Mouse (Mus musculus) cerebellum, adult 2 months (tissue): ENCODE measurements around the gene Rbm28. TPM values are rescaled to one million over a fixed set of nuclear protein-coding genes. Genes with fewer than 3 reads are reported as not detected.

Source experiments
- DNase-seq, 2 experiments: peaks; one replicate each; pipeline ENCODE4 v3.0.0; 2021
- H3K27ac ChIP-seq: fragments of 200-500 bp; 2 replicates; pipeline ENCODE4 v1.5.1; 2012; ENCODE audit warnings: low read length, control low read depth, inconsistent platforms; ENCODE audit not compliant: insufficient read depth
- H3K27me3 ChIP-seq: fragments of 200-500 bp; 2 replicates; pipeline ENCODE4 v1.6.1; 2012; ENCODE audit warnings: inconsistent platforms, mild to moderate bottlenecking, low read length, moderate library complexity; ENCODE audit not compliant: control insufficient read depth, insufficient read depth
- H3K4me1 ChIP-seq: fragments of 200-500 bp; 2 replicates; pipeline ENCODE4 v1.6.1; 2011; ENCODE audit warnings: low read length; ENCODE audit not compliant: control insufficient read depth, insufficient read depth
- H3K4me3 ChIP-seq: fragments of 200-500 bp; replicated peaks from 2 replicates; pipeline ENCODE3; 2011; ENCODE audit warnings: mild to moderate bottlenecking, low read depth, low read length, control low read depth; ENCODE audit not compliant: insufficient read depth
- CTCF ChIP-seq: fragments of 200-500 bp; IDR thresholded peaks from 2 replicates; pipeline ENCODE4 v1.5.1; 2011; ENCODE audit warnings: low read depth, mild to moderate bottlenecking, control low read depth, low read length, moderate library complexity, borderline replicate concordance; ENCODE audit not compliant: insufficient read depth
- POLR2A ChIP-seq: fragments of 200-500 bp; IDR thresholded peaks from 2 replicates; pipeline ENCODE4 v1.6.1; 2011; ENCODE audit warnings: low read length, control low read depth, borderline replicate concordance; ENCODE audit not compliant: insufficient read depth
- WGBS: fragments of 180-500 bp; shearing (Covaris S2); methylation state at CpG from one replicate; pipeline ENCODE4 v1.1.7; 2018; 5-methylcytosine and 5-hydroxymethylcytosine counted together
- polyA plus RNA-seq: library from polyadenylated mRNA; depleted of rRNA; stranded (reverse); fragments of >200 nt; gene quantifications from 2 replicates; pipeline ENCODE4 v1.2.3, GENCODE M21; 2012

The Rbm28 gene
- polyA plus RNA-seq, 1 experiment: 44.2 TPM

DNA sequence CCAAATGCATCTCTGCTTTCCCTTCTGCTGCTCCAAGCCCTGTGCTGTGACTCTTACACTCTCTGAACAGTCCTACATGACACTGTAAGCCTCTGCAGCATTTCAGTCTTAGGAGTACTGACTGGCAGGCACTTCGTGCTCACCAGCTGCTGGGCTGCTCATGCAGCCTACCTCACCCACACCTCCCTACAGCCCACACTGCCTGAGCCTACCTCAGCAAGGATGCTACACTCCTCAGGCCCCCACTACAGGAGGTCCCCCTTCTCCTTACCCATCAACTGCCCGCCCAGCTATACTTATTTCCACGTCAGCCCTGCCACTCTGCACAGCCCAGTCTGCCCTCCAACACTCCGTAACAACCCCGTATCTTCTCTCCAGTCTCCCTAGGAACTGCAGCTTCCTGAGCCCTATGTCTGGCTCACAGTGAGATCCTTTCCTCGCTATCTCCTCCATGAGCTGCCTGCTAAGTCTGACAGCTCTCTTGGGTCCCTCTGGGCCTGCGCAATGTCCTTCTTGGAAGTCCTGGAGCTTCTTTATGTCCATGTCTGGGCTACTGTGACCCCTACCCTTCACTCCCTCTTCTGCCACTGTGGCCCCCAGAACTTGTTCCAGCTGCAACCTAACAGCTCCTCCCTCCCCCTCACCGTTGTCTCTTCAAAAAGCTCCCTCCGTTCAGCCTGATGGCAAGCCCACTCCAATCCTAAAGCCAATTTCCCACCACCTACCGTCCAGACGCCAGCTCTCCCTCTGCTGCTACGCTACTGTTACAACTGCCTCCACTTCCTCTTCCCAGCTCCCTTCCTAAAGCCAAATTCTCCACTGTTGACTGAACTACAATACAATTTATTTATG is 19.1 kb downstream of the Rbm28 start:
- no peak overlapping the region for H3K4me3 ChIP-seq
- DNase-seq: no peak
- no peaks in the 10 kb centered on the region for H3K4me1 ChIP-seq
- TF ChIP-seq POLR2A: no peak
- TF ChIP-seq CTCF: no peak
- 63% methylated on average over 12 of the region's 12 CpGs for WGBS
- H3K27me3 ChIP-seq: no peaks in the 10 kb centered on the region; the same call in 1 of the 2 replicates
- no peak overlapping the region for H3K27ac ChIP-seq

DNA sequence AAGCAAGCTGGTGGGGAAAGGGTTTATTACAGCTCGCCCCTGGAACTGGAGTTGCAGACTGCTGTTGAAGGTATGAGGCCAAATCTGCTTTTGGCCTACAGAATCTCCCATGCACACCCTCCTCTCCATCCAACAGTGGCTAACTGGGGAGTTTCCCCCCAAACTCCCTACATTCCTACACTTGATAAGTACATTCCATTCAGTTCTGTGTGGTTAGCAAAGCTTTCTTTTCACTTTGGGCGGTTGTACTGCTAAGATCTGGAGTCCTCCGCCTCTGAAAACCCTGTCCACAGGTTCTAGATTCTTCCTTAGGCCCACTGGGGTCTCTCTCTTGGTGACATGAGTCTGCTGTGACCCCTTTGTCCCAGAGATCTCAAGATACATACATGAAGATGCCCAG is 19.8 kb downstream of the Rbm28 start:
- DNase-seq: no peak
- H3K4me1 ChIP-seq: no peaks in the 10 kb centered on the region
- 88% methylated on average over 3 of the region's 3 CpGs for WGBS
- H3K27ac ChIP-seq: no peak overlapping the region
- H3K4me3 ChIP-seq: no peak overlapping the region
- H3K27me3 ChIP-seq: no peaks in the 10 kb centered on the region; the same call in 1 of the 2 replicates
- TF ChIP-seq CTCF: no peak
- TF ChIP-seq POLR2A: no peak

DNA sequence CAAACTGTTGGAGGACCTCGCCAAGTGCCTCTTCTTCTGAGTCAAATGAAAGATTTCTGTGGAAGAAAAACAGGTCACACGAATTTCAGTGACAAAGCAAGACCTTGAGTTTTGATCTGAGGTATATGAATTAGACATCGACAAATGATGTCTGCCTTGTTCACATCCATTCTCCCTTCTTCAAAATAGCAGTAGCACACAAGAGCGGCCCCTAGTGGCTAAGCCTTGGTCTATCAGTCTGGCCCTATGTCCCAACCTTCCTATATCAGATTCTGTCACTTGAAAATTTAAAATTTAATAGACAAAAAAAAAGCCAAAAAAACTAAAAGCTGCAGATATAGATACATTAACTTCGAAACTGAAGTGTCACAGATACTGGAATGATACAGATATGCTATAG is 21.2 kb downstream of the Rbm28 start:
- H3K4me3 ChIP-seq: no peak overlapping the region
- peak; percentile 62 to 72 for DNase-seq
- no peak overlapping the region for H3K27ac ChIP-seq
- no peaks in the 10 kb centered on the region for H3K4me1 ChIP-seq
- 27% methylated on average over 5 of the region's 5 CpGs for WGBS
- H3K27me3 ChIP-seq: no peaks in the 10 kb centered on the region; the same call in 1 of the 2 replicates
- no peak for TF ChIP-seq POLR2A
- peak; percentile 71; the same call in 1 of the 2 replicates for TF ChIP-seq CTCF

DNA sequence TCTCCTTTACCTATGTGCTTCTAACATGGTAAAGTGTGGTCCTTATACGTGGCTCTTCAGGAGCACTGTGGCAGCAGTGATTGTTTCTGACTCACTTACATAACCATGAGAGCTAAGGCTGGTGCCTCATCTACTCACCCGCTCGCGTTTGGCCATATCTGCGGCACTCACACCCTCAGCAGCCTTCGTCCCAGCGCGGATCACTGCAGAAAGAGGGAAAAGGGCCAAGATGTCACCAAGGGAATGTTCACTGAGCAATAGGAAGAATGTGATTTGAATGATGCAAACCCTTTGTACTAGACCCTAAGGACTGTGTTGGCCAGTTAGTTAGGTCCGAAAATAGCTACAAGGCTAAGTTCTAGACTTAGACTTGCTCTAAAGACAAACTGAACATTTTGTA is 27.4 kb downstream of the Rbm28 start:
- Histone ChIP-seq H3K27ac (no peak overlapping the region), H3K4me1 (no peaks in the 10 kb centered on the region), H3K4me3 (no peak overlapping the region), H3K27me3 (no peaks in the 10 kb centered on the region)
- WGBS: 86% methylated on average over 9 of the region's 9 CpGs
- no peak for DNase-seq
- TF ChIP-seq CTCF (no peak), POLR2A (no peak)

DNA sequence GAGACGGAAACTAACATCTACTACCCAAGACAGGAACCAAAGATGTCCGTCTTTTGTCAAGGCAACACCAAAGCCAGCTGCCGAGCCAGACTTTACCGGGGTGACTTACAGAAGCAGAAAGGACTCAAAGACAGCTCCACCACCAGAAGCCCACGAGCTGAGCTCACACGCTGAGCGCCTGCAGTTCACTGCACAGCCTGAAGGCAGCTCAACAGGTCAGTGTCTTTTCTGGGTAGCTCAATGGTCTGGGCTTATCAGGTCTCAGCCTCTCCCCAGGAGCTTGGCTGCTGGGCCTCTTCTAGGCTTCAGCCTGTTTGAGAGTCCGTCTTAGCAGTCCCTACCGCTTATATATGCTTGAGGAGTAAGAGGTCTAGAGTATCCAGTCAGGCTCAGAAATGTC is 31.7 kb downstream of the Rbm28 start:
- Histone ChIP-seq H3K4me1 (no peaks in the 10 kb centered on the region), H3K4me3 (no peak overlapping the region), H3K27me3 (no peaks in the 10 kb centered on the region), H3K27ac (no peak overlapping the region)
- WGBS: 86% methylated on average over 9 of the region's 9 CpGs
- no peak for DNase-seq
- TF ChIP-seq POLR2A (no peak), CTCF (no peak)

DNA sequence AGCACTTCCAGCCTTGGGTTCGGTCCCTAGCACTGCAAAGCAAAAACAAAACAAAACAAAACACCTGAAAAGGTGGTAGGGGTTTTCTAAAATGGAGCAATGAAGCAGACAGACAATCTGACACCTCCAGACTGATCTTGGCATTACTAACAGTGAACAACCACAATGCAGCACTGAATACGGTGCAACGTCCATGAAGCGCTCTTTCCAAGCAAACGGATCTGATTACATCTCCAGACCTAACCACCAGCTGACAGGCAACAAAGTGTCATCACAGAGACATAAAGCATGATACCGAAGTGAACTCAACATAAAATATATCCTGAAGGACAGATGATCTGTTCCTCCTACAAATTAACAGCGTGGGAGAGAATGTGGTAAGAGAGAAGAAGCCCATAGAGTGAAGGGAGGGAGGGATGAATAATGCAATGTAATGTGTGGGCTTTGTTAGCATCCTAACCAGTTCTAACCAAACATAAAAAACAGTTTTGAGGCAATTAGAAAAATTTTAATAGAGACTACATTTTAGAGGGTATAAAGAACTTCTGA is 37.9 kb downstream of the Rbm28 start:
- no peak for DNase-seq
- Histone ChIP-seq H3K27ac (no peak overlapping the region), H3K4me1 (no peaks in the 10 kb centered on the region), H3K4me3 (no peak overlapping the region), H3K27me3 (no peaks in the 10 kb centered on the region)
- TF ChIP-seq CTCF (no peak), POLR2A (no peak)
- 94% methylated on average over 7 of the region's 7 CpGs for WGBS

DNA sequence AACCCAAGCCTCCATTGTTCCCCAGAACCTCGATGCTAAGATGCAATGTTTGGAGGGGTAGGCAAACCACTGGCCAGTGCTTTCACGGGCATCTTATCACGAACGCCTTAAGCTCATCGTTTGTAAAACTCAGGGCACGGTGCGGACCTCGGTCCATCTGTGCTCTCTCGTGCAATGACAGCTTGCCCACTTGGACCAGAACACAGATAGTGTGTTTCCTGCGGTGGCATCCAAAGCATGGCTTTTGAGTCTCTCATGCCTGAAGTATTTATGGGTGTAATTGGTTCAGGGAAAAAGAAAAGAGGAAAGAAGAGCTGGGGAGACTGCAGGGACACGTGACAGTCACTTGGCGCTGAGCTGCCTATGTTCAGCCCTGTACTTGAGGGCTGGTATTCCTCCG is 44.8 kb downstream of the Rbm28 start:
- TF ChIP-seq POLR2A (no peak), CTCF (no peak)
- H3K27ac ChIP-seq: no peak overlapping the region
- 18% methylated on average over 13 of the region's 13 CpGs for WGBS
- H3K4me1 ChIP-seq: peaks cover 7% of the 10 kb centered on the region; the same call in 1 of the 2 replicates
- peak; percentile 21 to 52 for DNase-seq
- no peak overlapping the region for H3K4me3 ChIP-seq
- no peaks in the 10 kb centered on the region for H3K27me3 ChIP-seq

DNA sequence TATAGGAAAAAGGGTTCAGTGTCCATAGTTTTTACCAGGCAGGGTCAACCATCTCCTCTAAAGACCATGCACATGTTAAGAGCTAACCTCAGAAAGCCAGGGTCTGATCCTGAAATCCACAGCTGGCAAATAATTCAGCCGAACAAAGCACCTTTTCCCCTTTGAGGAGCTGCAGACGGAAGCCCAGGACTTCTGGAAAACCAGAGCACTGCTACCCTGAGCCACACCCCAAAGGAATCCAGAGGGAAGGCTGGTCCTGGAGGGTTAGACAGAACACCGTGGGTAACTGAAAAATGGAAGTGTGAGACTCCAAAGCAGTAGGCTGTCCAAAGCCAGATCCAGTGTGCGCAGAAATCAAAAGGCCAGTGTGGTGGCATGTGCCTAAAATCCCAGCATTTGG is 45.8 kb downstream of the Rbm28 start:
- H3K4me3 ChIP-seq: no peak overlapping the region
- no peak for TF ChIP-seq POLR2A
- no peak for TF ChIP-seq CTCF
- H3K27ac ChIP-seq: no peak overlapping the region
- 95% methylated on average over 4 of the region's 4 CpGs for whole genome bisulfite sequencing
- peaks cover 7% of the 10 kb centered on the region; the same call in 1 of the 2 replicates for H3K4me1 ChIP-seq
- no peaks in the 10 kb centered on the region; the same call in 1 of the 2 replicates for H3K27me3 ChIP-seq
- no peak for DNase-seq
